Mouse (Mus musculus): ENCODE measurements around the gene Adgrl1.

DNA sequence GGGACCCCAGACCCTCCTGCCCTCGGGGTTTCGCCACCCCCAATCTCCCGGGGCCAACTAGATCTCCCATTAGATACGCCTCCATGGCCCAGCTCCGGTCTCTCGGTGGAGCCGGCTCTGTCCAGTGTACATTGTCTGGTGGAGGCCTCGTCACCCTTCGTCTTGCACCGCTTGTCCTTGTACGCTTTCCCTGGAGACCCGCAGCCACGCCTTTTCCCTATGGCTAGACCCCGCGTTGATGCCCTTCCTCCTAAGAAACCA is 56.0 kb downstream of the Adgrl1 start:
- no peak for TF ChIP-seq POLR2A (IDR thresholded peaks at IDR 0.05; ENCODE audit: control insufficient read depth, low read depth, low read length)
- TF ChIP-seq CTCF (IDR thresholded peaks at IDR 0.05; ENCODE audit: control insufficient read depth, insufficient read depth, insufficient replicate concordance, low read depth, low read length), result no peak
